Comparison of ENCODE assay signal across 16 mouse cellular contexts in genomic region chr11:29239353-29239752, GRCm38 (mm10).
"Had no signal": no experiment of that assay in that cellular context is flagged by ENCODE, and none has a peak within 500 bp of the region (broad histone marks: within the 10 kb centered on the region; RNA-seq: fewer than 3 reads in every experiment).

No protein-coding gene starts in this region.

- H3K9ac ChIP-seq: liver, embryonic 14.5 days; lung, embryonic 14.5 days; midbrain, embryonic 13.5 days; neural tube, embryonic 13.5 days; neural tube, embryonic 15.5 days; stomach, embryonic 15.5 days had no signal

- H3K9me3 ChIP-seq: midbrain, embryonic 10.5 days; midbrain, embryonic 13.5 days; neural tube, embryonic 13.5 days; neural tube, embryonic 15.5 days; stomach, embryonic 15.5 days had no signal

- DNase-seq: lung, adult 18-20 months; lung, embryonic 14.5 days; lung, postnatal 10 days; lung, postnatal 4 days; right cerebral cortex, postnatal 14 days; thymus, adult 2 months; thymus, postnatal 25 days; thymus, postnatal 4 days had no signal

- H3K27ac ChIP-seq: liver, embryonic 14.5 days; midbrain, embryonic 10.5 days; midbrain, embryonic 13.5 days; neural tube, embryonic 13.5 days; neural tube, embryonic 15.5 days; stomach, embryonic 15.5 days; stomach, postnatal 0 days had no signal

- H3K4me3 ChIP-seq: midbrain, embryonic 10.5 days; midbrain, embryonic 13.5 days; myocyte; neural tube, embryonic 13.5 days; neural tube, embryonic 15.5 days; stomach, embryonic 15.5 days had no signal

- H3K4me2 ChIP-seq: lung, embryonic 14.5 days; midbrain, embryonic 13.5 days; neural tube, embryonic 13.5 days; neural tube, embryonic 15.5 days; stomach, embryonic 15.5 days had no signal

- H3K4me1 ChIP-seq: midbrain, embryonic 10.5 days; midbrain, embryonic 13.5 days; stomach, embryonic 15.5 days had no signal

- H3K36me3 ChIP-seq: stomach, embryonic 15.5 days had no signal

- H3K27me3 ChIP-seq: midbrain, embryonic 13.5 days; neural tube, embryonic 13.5 days; neural tube, embryonic 15.5 days; stomach, embryonic 15.5 days had no signal
